ENCODE assay signal across 8 mouse cellular contexts in the genomic region with DNA sequence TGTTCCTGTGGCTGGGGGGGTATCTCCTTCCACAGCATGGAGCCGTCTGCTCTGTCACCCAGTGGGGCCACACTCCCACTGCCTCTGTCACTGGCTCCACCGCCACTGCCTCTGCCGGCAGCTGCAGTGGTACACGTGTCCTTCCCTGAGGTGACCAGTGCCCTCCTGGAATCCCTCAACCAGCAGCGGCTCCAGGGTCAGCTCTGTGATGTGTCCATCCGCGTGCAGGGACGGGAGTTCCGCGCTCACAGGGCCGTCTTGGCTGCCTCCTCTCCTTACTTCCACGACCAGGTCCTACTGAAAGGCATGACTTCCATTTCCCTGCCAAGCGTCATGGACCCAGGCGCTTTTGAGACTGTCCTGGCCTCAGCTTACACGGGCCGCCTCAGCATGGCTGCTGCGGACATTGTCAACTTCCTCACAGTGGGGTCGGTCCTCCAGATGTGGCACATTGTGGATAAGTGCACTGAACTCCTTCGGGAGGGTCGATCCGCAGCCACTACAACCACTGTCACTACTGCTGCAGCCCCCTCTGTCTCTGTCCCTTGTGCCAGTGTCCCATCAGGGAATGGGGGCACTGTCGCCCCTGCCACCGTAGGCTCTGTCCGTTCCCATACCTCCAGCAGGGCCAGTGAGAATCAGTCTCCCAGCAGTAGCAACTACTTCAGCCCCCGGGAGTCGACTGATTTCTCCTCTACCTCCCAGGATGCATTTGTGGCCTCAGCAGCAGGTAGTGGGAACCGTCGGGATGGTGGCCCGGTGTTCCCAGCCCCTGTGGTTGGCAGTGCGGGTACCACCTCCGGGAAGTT. TPM values are rescaled to one million over a fixed set of nuclear protein-coding genes. Genes with fewer than 3 reads are reported as not detected.
DNase-seq lines count a peak whose midpoint lies in the region; ATAC-seq lines count a peak whose summit lies in the region.

No protein-coding gene starts in this region.

- peak overlapping the region; percentile 61 for H3K9ac ChIP-seq in kidney, embryonic 16.5 days (replicated peaks; ENCODE audit: low read length)
- H3K9ac ChIP-seq in neural tube, embryonic 13.5 days, result peak overlapping the region; percentile 70

- no peaks in the 10 kb centered on the region for H3K9me3 ChIP-seq in kidney, embryonic 16.5 days (ENCODE audit: low read length)
- H3K9me3 ChIP-seq in neural tube, embryonic 13.5 days, result no peaks in the 10 kb centered on the region

- peak overlapping the region; percentile 62 for H3K4me3 ChIP-seq in kidney, embryonic 16.5 days (ENCODE audit: low read length)
- peak overlapping the region; percentile 51 for H3K4me3 ChIP-seq in neural tube, embryonic 13.5 days

- peaks cover 35% of the 10 kb centered on the region for H3K36me3 ChIP-seq in kidney, embryonic 16.5 days (ENCODE audit: insufficient read depth, low read length)
- H3K36me3 ChIP-seq in neural tube, embryonic 13.5 days, result peaks cover 43% of the 10 kb centered on the region

- peak; percentile 66 for DNase-seq in cerebellum, adult 9-10 months
- DNase-seq in cerebellum, postnatal 36 days, result no peak
- DNase-seq in thymus, postnatal 4 days, result peak; percentile 33
- DNase-seq in thymus, adult 18-20 months, result no peak
- DNase-seq in frontal cortex, postnatal 36 days (ENCODE audit: low spot score in 2 of 2), result no peak
- no peak for DNase-seq in T-cell, adult 2 months (ENCODE audit: low spot score)

- no peak for ATAC-seq in kidney, embryonic 16.5 days (ENCODE audit: low FRiP score, low TSS enrichment)
- no peak for ATAC-seq in neural tube, embryonic 13.5 days (ENCODE audit: low read depth)

- WGBS in kidney, embryonic 16.5 days, result 74% methylated on average over 31 of the region's 31 CpGs
- 77% methylated on average over 31 of the region's 31 CpGs for WGBS in neural tube, embryonic 13.5 days

- peaks cover 36% of the 10 kb centered on the region for H3K4me1 ChIP-seq in kidney, embryonic 16.5 days (ENCODE audit: insufficient read depth, low read length)
- peaks cover 73% of the 10 kb centered on the region for H3K4me1 ChIP-seq in neural tube, embryonic 13.5 days (replicated peaks)

- H3K4me2 ChIP-seq in kidney, embryonic 16.5 days (replicated peaks; ENCODE audit: low read depth, low read length), result peak overlapping the region; percentile 59
- peak overlapping the region; percentile 66 for H3K4me2 ChIP-seq in neural tube, embryonic 13.5 days

- H3K27me3 ChIP-seq in kidney, embryonic 16.5 days (ENCODE audit: insufficient read depth, low read length), result no peaks in the 10 kb centered on the region
- no peaks in the 10 kb centered on the region for H3K27me3 ChIP-seq in neural tube, embryonic 13.5 days

- no peak overlapping the region for H3K27ac ChIP-seq in kidney, embryonic 16.5 days (ENCODE audit: low read length)
- no peak overlapping the region for H3K27ac ChIP-seq in neural tube, embryonic 13.5 days (replicated peaks)

RNA-seq across cellular contexts. Expression of a gene that starts 1.3 kb away (rescaled TPM):
- 20.6 and 20.9 TPM in 2 replicates for polyA plus RNA-seq in kidney, embryonic 16.5 days (2015; fragmentation: Nextera tagmentation; extraction: Ambion mirVana)
- 17.3 and 17.7 TPM in 2 replicates for polyA plus RNA-seq in neural tube, embryonic 13.5 days (2015; fragmentation: Nextera tagmentation; extraction: Ambion mirVana)

RNA-seq across cellular contexts. Expression of a gene that starts 1.4 kb away (rescaled TPM):
- polyA plus RNA-seq in kidney, embryonic 16.5 days (2015; fragmentation: Nextera tagmentation; extraction: Ambion mirVana), result 36.1 and 39.2 TPM in 2 replicates
- polyA plus RNA-seq in neural tube, embryonic 13.5 days (2015; fragmentation: Nextera tagmentation; extraction: Ambion mirVana), result 30.4 and 31.1 TPM in 2 replicates

RNA-seq across cellular contexts. Expression of a gene that starts 7.8 kb away (rescaled TPM):
- 59.9 and 60.1 TPM in 2 replicates for polyA plus RNA-seq in kidney, embryonic 16.5 days (2015; fragmentation: Nextera tagmentation; extraction: Ambion mirVana)
- 51.0 TPM in 2 replicates for polyA plus RNA-seq in neural tube, embryonic 13.5 days (2015; fragmentation: Nextera tagmentation; extraction: Ambion mirVana)

RNA-seq across cellular contexts. Expression of a gene that starts 12.1 kb away (rescaled TPM):
- polyA plus RNA-seq in kidney, embryonic 16.5 days (2015; fragmentation: Nextera tagmentation; extraction: Ambion mirVana), result 0.22 TPM in 1 of 2 replicates, not detected in the other
- polyA plus RNA-seq in neural tube, embryonic 13.5 days (2015; fragmentation: Nextera tagmentation; extraction: Ambion mirVana), result 0.43 TPM in 1 of 2 replicates, not detected in the other

RNA-seq across cellular contexts. Expression of a gene that starts 12.3 kb away (rescaled TPM):
- polyA plus RNA-seq in kidney, embryonic 16.5 days (2015; fragmentation: Nextera tagmentation; extraction: Ambion mirVana), result 35.9 and 38.0 TPM in 2 replicates
- 59.5 and 64.7 TPM in 2 replicates for polyA plus RNA-seq in neural tube, embryonic 13.5 days (2015; fragmentation: Nextera tagmentation; extraction: Ambion mirVana)

Comparison
In these comparisons a context has a peak if more than half of its experiments do, and no peak if none do; other contexts are left out.
1. DNase-seq: peak in cerebellum, adult 9-10 months (single experiment) and thymus, postnatal 4 days (single experiment); none in cerebellum, postnatal 36 days (0 of 2), thymus, adult 18-20 months (0 of 2), frontal cortex, postnatal 36 days (0 of 2) and T-cell, adult 2 months (single experiment).